Mouse (Mus musculus) embryonic facial prominence, embryonic 10.5 days (tissue): ENCODE data around the gene Phlpp1. TPM values are rescaled to one million over a fixed set of nuclear protein-coding genes. Genes with fewer than 3 reads are reported as not detected.
"Not testable (repeated sequence)": the region's sequence is repeated elsewhere in the genome, so short reads cannot be mapped to it uniquely, and the experiment has no call there.

ENCODE experiments used
- DNase-seq: peaks from one replicate; pipeline ENCODE4 v3.0.0-alpha.2; 2017; ENCODE audit warnings: low spot score
- H3K27ac ChIP-seq: fragments of 300-500 bp; sonication (generic); replicated peaks from 2 replicates; pipeline ENCODE4 v1.5.1; 2016; ENCODE audit warnings: mild to moderate bottlenecking
- H3K27me3 ChIP-seq: fragments of 300-500 bp; sonication (generic); replicated peaks from 2 replicates; pipeline ENCODE4 v1.6.1; 2016; ENCODE audit warnings: low read depth, mild to moderate bottlenecking; ENCODE audit not compliant: poor library complexity, severe bottlenecking
- H3K36me3 ChIP-seq: fragments of 300-500 bp; sonication (generic); replicated peaks from 2 replicates; pipeline ENCODE4 v1.6.1; 2016; ENCODE audit warnings: mild to moderate bottlenecking, moderate library complexity
- H3K4me1 ChIP-seq: fragments of 300-500 bp; sonication (generic); 2 replicates; pipeline ENCODE4 v1.6.1; 2016
- H3K4me3 ChIP-seq: fragments of 300-500 bp; sonication (generic); 2 replicates; pipeline ENCODE4 v1.5.1; 2016; ENCODE audit warnings: mild to moderate bottlenecking, moderate library complexity
- H3K9me3 ChIP-seq: fragments of 300-500 bp; sonication (generic); 2 replicates; pipeline ENCODE4 v1.6.1; 2016; ENCODE audit warnings: mild to moderate bottlenecking
- WGBS: fragments of 180-500 bp; shearing (Covaris S2); methylation state at CpG from one replicate; pipeline ENCODE4 v1.1.7; 2016; 5-methylcytosine and 5-hydroxymethylcytosine counted together
- polyA plus RNA-seq: library from polyadenylated mRNA; unstranded; fragments of >200 nt; fragmentation: Nextera tagmentation; extraction: Ambion mirVana; gene quantifications from 2 replicates; pipeline ENCODE4 v1.2.1, GENCODE M21; 2016

Gene Phlpp1
- polyA plus RNA-seq, 1 experiment from 2014 or later: 3.7 TPM

DNA sequence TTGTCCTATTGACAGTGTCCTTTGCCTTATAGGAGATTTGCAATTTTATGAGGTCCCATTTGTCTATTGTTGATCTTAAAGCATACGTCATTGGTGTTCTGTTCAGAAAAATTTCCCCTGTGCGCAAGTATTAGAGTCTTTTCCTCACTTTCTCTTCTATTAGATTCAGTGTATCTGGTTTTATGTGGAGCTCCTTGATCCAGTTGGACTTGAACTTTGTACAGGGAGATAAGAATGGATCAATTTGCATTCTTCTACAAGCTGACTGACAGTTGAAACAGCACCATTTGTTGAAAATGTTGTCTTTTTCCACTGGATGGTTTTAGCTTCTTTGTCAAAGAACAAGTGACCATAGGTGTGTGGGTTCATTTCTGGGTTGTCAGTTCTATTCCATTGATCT lies 140.3 kb downstream of the Phlpp1 start:
- not testable (repeated sequence) for H3K4me1 ChIP-seq, H3K36me3 ChIP-seq, H3K9me3 ChIP-seq, H3K27ac ChIP-seq, H3K4me3 ChIP-seq, H3K27me3 ChIP-seq, DNase-seq
- WGBS: 98% methylated on average over 2 of the region's 2 CpGs

DNA sequence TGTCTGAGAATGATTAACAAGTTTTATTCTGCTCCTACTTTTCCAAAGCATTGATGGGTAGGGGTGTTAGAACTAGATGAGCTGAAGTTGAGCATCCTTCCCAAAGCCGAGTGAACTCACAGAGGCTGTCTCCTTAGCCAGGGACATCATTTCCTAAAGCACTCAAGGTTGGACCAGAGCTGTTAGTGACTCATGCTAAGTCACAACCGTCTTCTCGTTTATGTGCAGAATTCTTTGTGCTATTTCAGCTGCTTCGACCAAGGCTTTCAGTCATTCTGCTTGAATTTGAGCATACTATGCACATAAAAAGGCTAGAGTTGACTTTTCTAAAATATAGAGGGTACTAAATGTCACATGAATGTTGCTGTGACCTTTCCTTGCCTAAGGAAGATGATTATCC lies 142.9 kb downstream of the Phlpp1 start:
- H3K27me3 ChIP-seq: no peaks in the 10 kb centered on the region
- no peak for DNase-seq
- peaks cover 4% of the 10 kb centered on the region; the same call in 1 of the 2 replicates for H3K36me3 ChIP-seq
- no peaks in the 10 kb centered on the region; the same call in 1 of the 2 replicates for H3K4me1 ChIP-seq
- no peaks in the 10 kb centered on the region for H3K9me3 ChIP-seq
- WGBS: 93% methylated on average over 4 of the region's 4 CpGs
- H3K27ac ChIP-seq: no peak overlapping the region
- no peak overlapping the region for H3K4me3 ChIP-seq

GRCm38 (mm10) chr1:106316641-106317304 lies 145.2 kb downstream of the Phlpp1 start:
- H3K4me1 ChIP-seq: no peaks in the 10 kb centered on the region; the same call in 1 of the 2 replicates
- no peak overlapping the region for H3K4me3 ChIP-seq
- no peaks in the 10 kb centered on the region for H3K27me3 ChIP-seq
- WGBS: 76% methylated on average over 4 of the region's 4 CpGs
- DNase-seq: no peak
- H3K9me3 ChIP-seq: no peaks in the 10 kb centered on the region
- no peak overlapping the region for H3K27ac ChIP-seq
- H3K36me3 ChIP-seq: peaks cover 12% of the 10 kb centered on the region; the same call in 1 of the 2 replicates

DNA sequence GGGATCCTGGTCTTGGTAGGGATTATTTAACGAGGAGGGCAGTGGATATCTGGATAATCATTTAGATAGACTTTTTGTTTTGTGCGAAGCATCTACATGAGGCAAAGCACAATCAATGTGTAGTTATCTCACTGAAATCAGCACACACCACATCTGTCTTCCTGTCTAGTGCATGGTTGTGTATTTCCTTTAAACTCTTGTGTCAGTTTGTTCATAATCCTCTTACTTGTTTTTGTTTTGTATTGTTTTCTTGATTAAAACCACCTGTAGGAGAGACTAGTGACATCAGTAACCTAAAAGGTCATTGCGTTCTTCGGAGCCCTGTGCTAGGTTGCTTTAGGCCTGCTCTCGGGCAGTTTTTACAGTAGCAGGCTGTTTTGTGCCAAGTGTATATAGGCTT lies 146.8 kb downstream of the Phlpp1 start:
- no peaks in the 10 kb centered on the region; the same call in 1 of the 2 replicates for H3K4me1 ChIP-seq
- H3K27me3 ChIP-seq: no peaks in the 10 kb centered on the region
- no peak overlapping the region for H3K4me3 ChIP-seq
- no peak for DNase-seq
- H3K9me3 ChIP-seq: no peaks in the 10 kb centered on the region
- no peak overlapping the region for H3K27ac ChIP-seq
- peaks cover 12% of the 10 kb centered on the region; the same call in 1 of the 2 replicates for H3K36me3 ChIP-seq
- 73% methylated on average over 5 of the region's 5 CpGs for WGBS

- no peaks in the 10 kb centered on the region for H3K9me3 ChIP-seq
- H3K27me3 ChIP-seq: no peaks in the 10 kb centered on the region
- H3K36me3 ChIP-seq: peaks cover 12% of the 10 kb centered on the region; the same call in 1 of the 2 replicates
- no peak overlapping the region for H3K4me3 ChIP-seq
- no peak overlapping the region for H3K27ac ChIP-seq
- 87% methylated on average over 1 of the region's 1 CpGs for WGBS
- H3K4me1 ChIP-seq: no peaks in the 10 kb centered on the region; the same call in 1 of the 2 replicates
- no peak for DNase-seq
Observed at GRCm38 (mm10) chr1:106320583-106320982, 149.0 kb downstream of the Phlpp1 start.

DNA sequence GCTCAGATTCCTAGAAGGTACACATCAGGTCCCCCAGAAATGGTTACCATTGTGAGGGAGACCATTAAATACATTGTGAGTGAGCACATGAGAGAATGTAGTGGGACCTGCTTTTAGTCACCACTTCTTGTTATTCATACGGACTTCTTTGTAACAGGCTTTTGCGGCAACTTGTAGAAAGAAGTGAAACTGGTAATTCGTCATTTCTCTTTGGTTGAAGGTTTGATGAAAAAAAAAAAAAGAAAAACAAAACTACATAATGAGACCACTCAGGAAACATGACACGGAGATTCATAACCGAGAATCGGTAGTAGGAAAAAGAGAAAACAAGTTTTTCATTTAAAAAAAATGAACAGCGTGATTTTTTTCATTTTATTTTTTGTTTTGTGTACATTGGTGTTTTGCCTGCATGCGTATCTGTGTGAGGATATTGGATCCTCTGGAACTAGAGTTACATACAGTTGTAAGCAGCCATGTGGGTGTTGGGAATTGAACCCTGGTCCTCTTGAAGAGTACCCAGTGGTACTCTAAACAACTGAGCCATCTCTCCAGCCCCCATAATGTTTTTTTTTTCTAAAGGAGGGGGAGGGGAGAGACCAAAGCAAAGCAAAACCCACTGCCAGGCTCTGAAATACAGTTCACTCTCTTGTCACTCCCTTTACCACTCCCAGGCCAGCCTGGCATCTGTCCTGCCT lies 150.0 kb downstream of the Phlpp1 start:
- H3K27ac ChIP-seq: no peak overlapping the region
- 91% methylated on average over 8 of the region's 8 CpGs for WGBS
- no peaks in the 10 kb centered on the region; the same call in 1 of the 2 replicates for H3K4me1 ChIP-seq
- DNase-seq: no peak
- H3K27me3 ChIP-seq: no peaks in the 10 kb centered on the region
- H3K36me3 ChIP-seq: peaks cover 12% of the 10 kb centered on the region; the same call in 1 of the 2 replicates
- no peak overlapping the region for H3K4me3 ChIP-seq
- H3K9me3 ChIP-seq: no peaks in the 10 kb centered on the region

DNA sequence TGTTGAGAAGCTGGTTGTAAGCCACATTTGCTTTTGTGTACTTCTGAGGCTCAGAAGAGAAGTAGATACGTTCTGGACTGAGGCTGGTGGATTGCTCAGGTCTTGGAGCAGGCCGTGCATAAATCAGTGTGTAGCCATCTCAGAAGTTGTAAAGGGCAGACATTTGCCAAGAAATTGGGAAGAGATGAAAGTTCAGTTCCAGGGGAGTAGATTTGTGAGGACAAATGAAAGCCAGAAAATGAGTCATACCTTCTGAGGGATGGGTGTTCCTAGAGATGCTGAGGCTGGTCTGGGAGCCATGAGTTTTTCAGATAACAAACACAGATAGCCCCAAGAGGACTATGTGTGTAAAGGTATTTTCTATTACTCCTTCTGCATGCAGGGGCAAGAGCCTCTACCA lies 155.1 kb downstream of the Phlpp1 start:
- Histone ChIP-seq H3K9me3 (no peaks in the 10 kb centered on the region), H3K4me1 (no peaks in the 10 kb centered on the region), H3K27ac (no peak overlapping the region), H3K36me3 (no peaks in the 10 kb centered on the region), H3K4me3 (no peak overlapping the region), H3K27me3 (no peaks in the 10 kb centered on the region)
- no peak for DNase-seq
- 88% methylated on average over 2 of the region's 2 CpGs for WGBS

- Histone ChIP-seq H3K4me1 (no peaks in the 10 kb centered on the region), H3K9me3 (no peaks in the 10 kb centered on the region), H3K27ac (no peak overlapping the region), H3K36me3 (peaks cover 30% of the 10 kb centered on the region), H3K27me3 (no peaks in the 10 kb centered on the region), H3K4me3 (no peak overlapping the region)
- WGBS: 86% methylated on average over 3 of the region's 3 CpGs
- DNase-seq: no peak
Observed at GRCm38 (mm10) chr1:106342100-106342499, 170.5 kb downstream of the Phlpp1 start.

- Histone ChIP-seq H3K4me1 (no peaks in the 10 kb centered on the region), H3K4me3 (no peak overlapping the region), H3K27ac (no peak overlapping the region), H3K27me3 (no peaks in the 10 kb centered on the region), H3K9me3 (no peaks in the 10 kb centered on the region), H3K36me3 (peaks cover 25% of the 10 kb centered on the region)
- 88% methylated on average over 2 of the region's 2 CpGs for WGBS
- no peak for DNase-seq
Observed at GRCm38 (mm10) chr1:106345265-106345664, 173.7 kb downstream of the Phlpp1 start.

- Histone ChIP-seq H3K4me1 (no peaks in the 10 kb centered on the region), H3K27ac (no peak overlapping the region), H3K9me3 (no peaks in the 10 kb centered on the region), H3K27me3 (no peaks in the 10 kb centered on the region), H3K36me3 (peaks cover 34% of the 10 kb centered on the region), H3K4me3 (no peak overlapping the region)
- 91% methylated on average over 3 of the region's 3 CpGs for whole genome bisulfite sequencing
- DNase-seq: no peak
Observed at GRCm38 (mm10) chr1:106346776-106347175, 175.2 kb downstream of the Phlpp1 start.

GRCm38 (mm10) chr1:106349116-106349515 lies 177.6 kb downstream of the Phlpp1 start:
- Histone ChIP-seq H3K27ac (no peak overlapping the region), H3K4me1 (no peaks in the 10 kb centered on the region), H3K9me3 (no peaks in the 10 kb centered on the region), H3K27me3 (no peaks in the 10 kb centered on the region), H3K36me3 (peaks cover 20% of the 10 kb centered on the region), H3K4me3 (no peak overlapping the region)
- DNase-seq: no peak
- 95% methylated on average over 3 of the region's 3 CpGs for WGBS

GRCm38 (mm10) chr1:106351512-106351911 lies 180.0 kb downstream of the Phlpp1 start:
- DNase-seq: no peak

More at GRCm38 (mm10) chr1:106351512-106351911, 180.0 kb downstream of the Phlpp1 start:
- Histone ChIP-seq H3K27me3 (no peaks in the 10 kb centered on the region), H3K27ac (no peak overlapping the region), H3K4me1 (no peaks in the 10 kb centered on the region), H3K9me3 (no peaks in the 10 kb centered on the region), H3K4me3 (no peak overlapping the region), H3K36me3 (peaks cover 9% of the 10 kb centered on the region)
- WGBS: 84% methylated on average over 2 of the region's 2 CpGs
